Mouse (Mus musculus) erythroblast, embryonic 14.5 days (primary cell): Measurements from ENCODE around the gene Bicc1. TPM values are rescaled to one million over a fixed set of nuclear protein-coding genes. Genes with fewer than 3 reads are reported as not detected.

ENCODE experiments used
- H3K27me3 ChIP-seq: 2 replicates; pipeline ENCODE4 v1.6.1; 2012; ENCODE audit warnings: inconsistent platforms; ENCODE audit not compliant: control insufficient read depth
- H3K36me3 ChIP-seq: 2 replicates; pipeline ENCODE4 v1.6.1; 2012; ENCODE audit warnings: mild to moderate bottlenecking, inconsistent platforms; ENCODE audit not compliant: control insufficient read depth
- H3K4me1 ChIP-seq: 2 replicates; pipeline ENCODE4 v1.6.1; 2012; ENCODE audit warnings: inconsistent platforms; ENCODE audit not compliant: control insufficient read depth
- H3K4me3 ChIP-seq: replicated peaks from 2 replicates; pipeline ENCODE3; 2012; ENCODE audit warnings: moderate library complexity, mild to moderate bottlenecking, inconsistent platforms
- H3K9me3 ChIP-seq: 2 replicates; pipeline ENCODE4 v1.6.1; 2012; ENCODE audit warnings: low read length, inconsistent platforms, mixed read lengths; ENCODE audit not compliant: control insufficient read depth
- GATA1 ChIP-seq: IDR thresholded peaks from 2 replicates; pipeline ENCODE4 v1.6.1; 2012; ENCODE audit warnings: low read length, inconsistent platforms, mixed read lengths
- TAL1 ChIP-seq: IDR thresholded peaks from 3 replicates; pipeline ENCODE4 v1.6.1; 2012; ENCODE audit warnings: low read length, inconsistent platforms, mixed read lengths
- polyA plus RNA-seq: library from polyadenylated mRNA; stranded (reverse); fragments of >175 nt; gene quantifications from 2 replicates; pipeline ENCODE4 v1.2.3, GENCODE M21; 2012

Bicc1 gene
- not detected in 2 replicates for polyA plus RNA-seq

DNA sequence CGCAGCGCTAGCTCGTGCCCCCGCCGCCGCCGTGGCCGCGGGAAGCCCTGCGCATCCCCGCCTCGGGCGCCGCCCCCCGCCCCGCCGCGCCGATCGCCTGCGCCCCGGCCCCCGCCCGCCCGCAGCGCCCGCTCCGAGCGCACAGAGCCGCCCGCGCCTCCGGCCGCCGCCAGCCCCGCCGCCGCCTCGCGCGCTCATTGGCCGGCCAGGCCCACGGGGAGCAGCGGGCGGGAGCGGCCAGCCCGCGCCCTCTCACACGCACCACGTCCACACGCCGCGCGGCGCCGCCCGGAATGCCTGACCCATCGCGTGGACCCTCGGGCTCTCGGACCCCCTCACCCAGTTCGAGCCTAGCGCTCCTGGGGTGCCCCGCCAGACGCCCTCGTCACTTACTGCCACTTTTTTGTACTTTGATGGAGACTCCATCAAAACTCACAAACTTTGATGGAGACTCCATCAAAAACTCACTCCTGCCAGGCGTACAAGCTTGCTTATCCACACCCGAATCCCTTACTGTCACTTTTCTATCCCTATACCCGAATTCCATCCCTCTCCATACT is at the start of gene Bicc1:
Gene Bicc1 (minus strand): TSS at position 25 of the 560 bp plus-strand sequence.
- H3K27me3 ChIP-seq, result peaks cover 30% of the 10 kb centered on the region
- peaks cover 8% of the 10 kb centered on the region for H3K9me3 ChIP-seq
- H3K4me1 ChIP-seq, result no peaks in the 10 kb centered on the region
- TF ChIP-seq TAL1 (no peak), GATA1 (no peak)
- no peaks in the 10 kb centered on the region for H3K36me3 ChIP-seq
- H3K4me3 ChIP-seq, result peak within 1 kb of the TSS; percentile 56

DNA sequence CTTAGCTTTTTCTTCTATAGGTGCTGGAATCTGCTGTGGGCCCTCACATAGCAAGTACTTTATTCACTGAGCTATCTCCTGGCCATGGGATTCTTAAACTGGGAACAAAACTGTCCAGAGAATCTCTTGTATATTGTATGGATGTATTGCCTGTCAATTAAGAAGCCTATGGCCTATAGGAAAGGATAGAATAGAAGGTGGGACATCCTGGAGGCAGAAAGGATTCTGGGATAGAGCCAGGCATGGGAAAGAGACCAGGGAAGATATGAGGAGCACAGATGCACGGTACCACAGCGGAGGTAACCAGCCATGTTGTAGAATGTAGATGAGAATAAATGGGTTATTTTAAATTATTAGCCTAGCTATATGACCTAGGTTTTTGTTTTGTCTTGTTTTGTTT is 42.0 kb upstream of the Bicc1 start:
- TF ChIP-seq GATA1 (no peak), TAL1 (no peak)
- Histone ChIP-seq H3K9me3 (peaks cover 2% of the 10 kb centered on the region; the same call in 1 of the 2 replicates), H3K27me3 (no peaks in the 10 kb centered on the region), H3K4me3 (no peak overlapping the region), H3K36me3 (no peaks in the 10 kb centered on the region), H3K4me1 (no peaks in the 10 kb centered on the region)

DNA sequence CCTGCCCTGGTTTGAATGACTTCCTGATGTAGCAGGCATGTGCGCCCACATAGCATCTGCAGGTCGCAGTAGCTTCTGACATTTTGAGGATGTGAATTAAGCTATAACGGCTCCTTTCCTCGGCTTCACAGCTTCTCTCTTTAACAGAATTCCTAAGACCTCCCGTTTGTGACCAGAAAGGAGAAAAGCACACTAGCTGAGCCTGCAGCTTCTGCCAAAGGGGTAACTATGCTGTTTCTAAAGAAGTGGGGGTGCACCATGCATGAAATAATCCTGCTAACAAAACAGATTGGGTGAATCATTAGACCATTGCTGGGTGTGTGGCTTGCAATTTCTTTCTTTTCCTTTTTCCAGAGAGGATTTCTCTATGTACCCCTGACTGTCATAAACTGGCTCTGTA is 41.5 kb upstream of the Bicc1 start:
- Histone ChIP-seq H3K4me3 (no peak overlapping the region), H3K27me3 (no peaks in the 10 kb centered on the region), H3K4me1 (no peaks in the 10 kb centered on the region), H3K36me3 (no peaks in the 10 kb centered on the region), H3K9me3 (peaks cover 2% of the 10 kb centered on the region; the same call in 1 of the 2 replicates)
- TF ChIP-seq TAL1 (no peak), GATA1 (no peak)

DNA sequence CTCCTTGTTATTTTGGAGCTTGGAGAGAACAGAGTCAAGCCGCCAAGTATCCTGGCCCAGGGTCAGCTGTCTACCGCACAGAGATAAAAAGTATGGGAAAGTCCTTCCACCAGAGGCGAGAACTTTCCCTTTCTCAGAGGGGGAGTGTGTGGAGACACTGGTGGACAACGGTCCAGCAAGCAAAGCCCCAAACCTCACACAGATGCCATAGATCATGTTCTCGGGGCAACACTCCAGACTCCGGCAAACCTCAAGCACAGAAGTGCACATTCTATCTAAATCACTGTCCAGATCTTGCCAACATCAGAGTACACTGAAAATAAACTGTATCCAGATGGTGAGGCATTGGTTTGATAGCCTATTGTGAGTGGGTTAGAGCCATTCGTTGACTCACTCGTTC is 39.2 kb upstream of the Bicc1 start:
- no peaks in the 10 kb centered on the region for H3K27me3 ChIP-seq
- no peak overlapping the region for H3K4me3 ChIP-seq
- H3K9me3 ChIP-seq, result peaks cover 2% of the 10 kb centered on the region; the same call in 1 of the 2 replicates
- no peaks in the 10 kb centered on the region for H3K36me3 ChIP-seq
- H3K4me1 ChIP-seq, result no peaks in the 10 kb centered on the region
- no peak for TF ChIP-seq TAL1

DNA sequence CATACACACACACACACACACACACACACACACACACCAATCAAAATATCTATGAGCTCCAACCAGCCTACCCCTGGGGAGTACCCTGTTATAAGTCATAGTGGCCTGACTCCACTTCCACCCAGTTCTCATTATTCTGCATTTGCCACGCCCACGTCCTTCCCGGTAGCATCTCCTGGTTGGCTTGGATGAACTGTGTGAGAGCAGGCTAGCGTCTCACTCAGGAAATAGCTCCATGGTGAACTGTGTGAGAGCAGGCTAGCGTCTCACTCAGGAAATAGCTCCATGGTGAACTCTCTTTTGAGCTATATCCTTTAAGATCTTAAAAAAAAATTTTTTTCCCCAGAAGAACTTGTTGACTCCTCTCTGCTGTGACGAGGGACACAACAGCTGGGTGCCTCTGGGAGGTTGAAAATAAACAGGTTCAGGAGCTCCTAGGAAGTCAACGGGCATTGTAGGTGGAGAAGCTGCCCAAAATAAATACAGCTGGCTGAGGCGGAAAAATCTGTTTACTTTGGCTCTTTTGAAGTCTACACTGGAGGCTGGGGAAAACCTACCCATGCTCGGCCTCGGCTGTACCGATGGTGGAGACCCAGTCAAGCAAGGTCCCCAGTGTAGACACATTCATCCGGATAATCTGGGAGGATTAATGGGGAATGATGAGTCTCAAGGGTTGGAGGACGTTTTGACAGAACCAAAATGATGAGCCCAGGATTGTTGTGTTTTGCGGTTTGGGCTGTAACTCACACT is 37.7 kb upstream of the Bicc1 start:
- Histone ChIP-seq H3K27me3 (no peaks in the 10 kb centered on the region), H3K4me3 (no peak overlapping the region), H3K36me3 (no peaks in the 10 kb centered on the region), H3K9me3 (peaks cover 2% of the 10 kb centered on the region; the same call in 1 of the 2 replicates), H3K4me1 (no peaks in the 10 kb centered on the region)
- TF ChIP-seq TAL1, result no peak
- no peak for TF ChIP-seq GATA1

DNA sequence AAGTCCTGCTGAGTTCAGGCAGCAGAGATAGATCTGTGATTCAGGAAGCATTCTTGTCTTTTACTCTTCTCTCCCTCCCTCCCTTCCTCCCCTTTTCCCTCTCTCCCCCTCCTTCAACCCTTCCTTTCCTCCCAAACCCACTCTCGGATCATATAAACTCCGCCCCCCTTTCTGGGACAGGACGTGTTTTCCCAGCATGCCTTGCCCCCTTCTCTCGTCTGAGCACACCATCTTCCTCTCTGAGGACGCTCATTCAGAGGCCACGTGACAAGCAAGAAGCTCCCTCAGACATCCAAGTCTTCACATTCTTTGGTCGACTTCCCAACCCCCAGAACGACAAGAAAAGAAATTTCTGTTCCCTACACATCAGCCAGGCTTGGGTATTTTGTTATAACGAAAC is 36.0 kb upstream of the Bicc1 start:
- Histone ChIP-seq H3K27me3 (no peaks in the 10 kb centered on the region), H3K4me1 (no peaks in the 10 kb centered on the region), H3K36me3 (no peaks in the 10 kb centered on the region), H3K4me3 (no peak overlapping the region), H3K9me3 (peaks cover 2% of the 10 kb centered on the region; the same call in 1 of the 2 replicates)
- no peak for TF ChIP-seq GATA1

DNA sequence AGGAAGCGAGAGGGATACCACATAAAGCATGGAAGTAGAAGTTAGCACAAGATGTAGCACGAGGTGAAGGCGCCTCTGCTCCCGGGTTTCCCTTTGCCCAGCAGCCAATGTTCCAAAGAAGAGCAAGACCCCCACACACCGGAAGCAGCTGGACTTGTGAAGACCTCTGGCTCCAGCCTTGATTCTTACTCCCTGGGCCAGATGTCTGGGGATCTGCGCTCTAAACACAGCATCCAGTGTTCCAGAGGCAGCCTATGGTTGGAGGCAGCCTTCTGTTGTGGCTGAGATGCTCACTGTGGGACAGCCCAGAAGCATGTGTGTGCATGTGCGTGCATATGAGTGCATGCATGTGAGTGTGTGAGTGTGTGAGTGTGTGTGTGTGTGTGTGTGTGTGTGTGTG is 35.2 kb upstream of the Bicc1 start:
- TF ChIP-seq GATA1 (no peak), TAL1 (no peak)
- Histone ChIP-seq H3K27me3 (no peaks in the 10 kb centered on the region), H3K4me3 (no peak overlapping the region), H3K36me3 (no peaks in the 10 kb centered on the region), H3K4me1 (no peaks in the 10 kb centered on the region), H3K9me3 (peaks cover 2% of the 10 kb centered on the region; the same call in 1 of the 2 replicates)

DNA sequence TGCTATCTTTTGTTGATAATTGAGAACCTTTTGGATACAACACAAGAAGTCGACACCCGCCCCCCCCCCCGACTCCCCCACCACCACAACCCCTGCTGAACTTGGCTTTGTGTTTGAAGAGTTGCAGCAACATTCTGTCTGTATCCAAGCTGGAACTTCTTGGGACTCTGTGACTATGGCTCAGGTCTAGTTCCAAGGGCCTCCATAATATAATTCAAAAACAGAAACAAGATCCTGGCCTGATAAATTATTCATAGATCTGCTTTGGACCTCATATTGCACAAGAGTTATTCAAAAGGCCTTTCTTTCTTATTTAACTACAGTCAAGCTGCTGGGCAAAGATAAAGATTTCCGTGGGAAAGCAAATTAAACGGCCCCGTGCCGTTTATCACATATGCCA is 33.8 kb upstream of the Bicc1 start:
- H3K36me3 ChIP-seq, result no peaks in the 10 kb centered on the region
- TF ChIP-seq GATA1 (no peak), TAL1 (no peak)
- H3K4me3 ChIP-seq, result no peak overlapping the region
- no peaks in the 10 kb centered on the region for H3K4me1 ChIP-seq
- no peaks in the 10 kb centered on the region for H3K27me3 ChIP-seq
- no peaks in the 10 kb centered on the region; the same call in 1 of the 2 replicates for H3K9me3 ChIP-seq

DNA sequence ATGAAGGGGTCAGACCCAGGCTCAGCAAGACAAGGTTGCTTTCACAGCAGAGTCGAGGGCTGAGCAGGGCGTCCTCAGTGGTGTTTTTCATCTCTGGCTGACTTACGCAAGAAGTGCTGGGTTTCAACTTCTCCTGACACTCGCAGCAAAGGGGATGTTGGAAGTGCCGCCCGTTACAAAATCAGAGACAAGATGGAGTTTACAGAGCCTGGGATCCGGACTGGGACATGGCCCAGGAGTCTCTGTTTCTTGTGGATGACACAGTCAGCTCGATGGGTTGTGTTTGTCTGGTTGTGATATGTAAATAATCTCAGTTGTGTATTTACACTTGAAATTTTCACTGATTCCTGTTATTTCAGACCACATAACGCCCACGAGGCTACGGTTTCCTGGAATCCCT is 33.4 kb upstream of the Bicc1 start:
- Histone ChIP-seq H3K36me3 (no peaks in the 10 kb centered on the region), H3K27me3 (no peaks in the 10 kb centered on the region), H3K9me3 (no peaks in the 10 kb centered on the region; the same call in 1 of the 2 replicates), H3K4me3 (no peak overlapping the region), H3K4me1 (no peaks in the 10 kb centered on the region)
- TF ChIP-seq GATA1 (no peak), TAL1 (no peak)

DNA sequence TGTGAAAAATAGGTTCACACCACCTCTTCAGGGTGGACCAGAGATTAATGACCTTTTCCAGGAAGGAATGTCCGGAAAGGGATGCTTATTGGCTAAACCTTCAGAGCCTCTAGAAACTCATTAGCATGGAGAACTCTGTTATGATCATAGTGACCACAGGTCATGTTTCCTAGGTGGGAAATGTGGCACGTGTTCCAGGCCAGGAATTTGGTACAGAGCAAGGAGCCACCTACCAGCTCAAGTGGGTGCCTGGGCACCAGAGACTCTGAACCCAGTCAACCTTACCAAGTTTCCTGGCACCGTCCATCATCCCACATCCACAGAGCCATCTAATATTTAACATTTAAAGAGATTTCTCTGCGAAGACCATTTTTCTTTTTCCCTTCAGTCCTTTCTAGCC is 29.2 kb upstream of the Bicc1 start:
- Histone ChIP-seq H3K9me3 (peaks cover 7% of the 10 kb centered on the region; the same call in 1 of the 2 replicates), H3K4me1 (no peaks in the 10 kb centered on the region), H3K27me3 (no peaks in the 10 kb centered on the region), H3K36me3 (no peaks in the 10 kb centered on the region), H3K4me3 (no peak overlapping the region)
- TF ChIP-seq GATA1, result no peak
- no peak for TF ChIP-seq TAL1
